Mouse (Mus musculus) CH12.LX (cell line): ENCODE results near the gene Krt19. TPM values are rescaled to one million over a fixed set of nuclear protein-coding genes. Genes with fewer than 3 reads are reported as not detected.

Experiments used
- DNase-seq: peaks from one replicate; pipeline ENCODE4 v3.0.0-alpha.2; 2013; ENCODE audit errors: extremely low read depth
- H3K27ac ChIP-seq: 2 replicates; pipeline ENCODE4 v1.5.1; 2012; ENCODE audit warnings: low read depth, mild to moderate bottlenecking, control low read depth, moderate library complexity; ENCODE audit not compliant: insufficient read depth
- H3K27me3 ChIP-seq: replicated peaks from 2 replicates; pipeline ENCODE3; 2012; ENCODE audit warnings: inconsistent platforms
- H3K36me3 ChIP-seq, 2 experiments: replicated peaks in 1 of 2; 2 replicates each; pipeline versions ENCODE3 to v1.6.1; 2012; ENCODE audit warnings: inconsistent platforms in 1 of 2, low read length in 1 of 2, mild to moderate bottlenecking in 1 of 2, mixed read lengths in 1 of 2, moderate library complexity in 1 of 2; ENCODE audit not compliant: control insufficient read depth in 1 of 2, insufficient read depth in 1 of 2
- H3K4me1 ChIP-seq, 2 experiments: 2 replicates each; pipeline ENCODE4 v1.6.1; 2012; ENCODE audit warnings: inconsistent platforms in 1 of 2, moderate library complexity in 1 of 2; ENCODE audit not compliant: insufficient read depth in 2 of 2, control insufficient read depth in 1 of 2
- H3K4me2 ChIP-seq: 2 replicates; pipeline ENCODE4 v1.6.1; 2012; ENCODE audit warnings: low read depth, mild to moderate bottlenecking, control low read depth; ENCODE audit not compliant: poor library complexity, insufficient read depth, severe bottlenecking
- H3K4me3 ChIP-seq, 3 experiments: fragments of 150-350 bp in 1 of 3; sonication (generic) in 1 of 3; replicated peaks in 1 of 3; 2 replicates each; pipeline versions ENCODE3 to v1.5.1; 2011 to 2012; ENCODE audit warnings: low read depth in 2 of 3, low read length in 2 of 3, mild to moderate bottlenecking in 2 of 3, moderate library complexity in 2 of 3, control low read depth in 1 of 3, improper control_type of control experiment in 1 of 3, inconsistent platforms in 1 of 3, mixed read lengths in 1 of 3; ENCODE audit not compliant: poor library complexity in 1 of 3
- H3K79me2 ChIP-seq: replicated peaks from 2 replicates; pipeline ENCODE4 v1.6.1; 2012; ENCODE audit warnings: mild to moderate bottlenecking, moderate library complexity; ENCODE audit not compliant: control insufficient read depth, poor library complexity, insufficient read depth, severe bottlenecking; ENCODE audit errors: extremely low read depth
- H3K9ac ChIP-seq: 2 replicates; pipeline ENCODE4 v1.6.1; 2012; ENCODE audit warnings: low read depth, mild to moderate bottlenecking, control low read depth, moderate library complexity; ENCODE audit not compliant: insufficient read depth
- H3K9me3 ChIP-seq: replicated peaks from 2 replicates; pipeline ENCODE3; 2012; ENCODE audit warnings: low read length, inconsistent platforms, mixed read lengths
- BHLHE40 ChIP-seq: IDR thresholded peaks from 2 replicates; pipeline ENCODE4 v1.6.1; 2011; ENCODE audit warnings: mild to moderate bottlenecking, low read depth, low read length, improper control_type of control experiment
- CHD1 ChIP-seq: IDR thresholded peaks from 2 replicates; pipeline ENCODE4 v1.6.1; 2012; ENCODE audit warnings: low read depth, low read length, improper control_type of control experiment, inconsistent platforms
- CHD2 ChIP-seq: IDR thresholded peaks from 2 replicates; pipeline ENCODE4 v1.6.1; 2011; ENCODE audit warnings: low read length, improper control_type of control experiment
- ELF1 ChIP-seq: IDR thresholded peaks from 2 replicates; pipeline ENCODE4 v1.6.1; 2014; ENCODE audit warnings: low read depth, mild to moderate bottlenecking, inconsistent platforms, low read length, improper control_type of control experiment
- ETS1 ChIP-seq: conservative IDR thresholded peaks from 2 replicates; pipeline ENCODE4 v1.6.1; 2012; ENCODE audit warnings: low read depth, mild to moderate bottlenecking, inconsistent platforms, low read length, improper control_type of control experiment, moderate library complexity
- GABPA ChIP-seq: IDR thresholded peaks from 2 replicates; pipeline ENCODE4 v1.6.1; 2012; ENCODE audit warnings: low read depth, low read length, improper control_type of control experiment, inconsistent platforms; ENCODE audit not compliant: insufficient replicate concordance
- JUND ChIP-seq: conservative IDR thresholded peaks from 2 replicates; pipeline ENCODE4 v1.6.1; 2011; ENCODE audit warnings: low read depth, low read length, improper control_type of control experiment
- KAT2A ChIP-seq: IDR thresholded peaks from 2 replicates; pipeline ENCODE4 v1.6.1; 2012; ENCODE audit warnings: low read length, improper control_type of control experiment, inconsistent platforms; ENCODE audit not compliant: insufficient replicate concordance
- MAFK ChIP-seq: IDR thresholded peaks from 2 replicates; pipeline ENCODE4 v1.6.1; 2011; ENCODE audit warnings: low read length, improper control_type of control experiment; ENCODE audit not compliant: insufficient replicate concordance
- MAZ ChIP-seq: IDR thresholded peaks from 2 replicates; pipeline ENCODE4 v1.6.1; 2012; ENCODE audit warnings: low read depth, mild to moderate bottlenecking, inconsistent platforms, low read length, improper control_type of control experiment, moderate library complexity
- MEF2A ChIP-seq: IDR thresholded peaks from 2 replicates; pipeline ENCODE4 v1.6.1; 2014; ENCODE audit warnings: low read depth, mild to moderate bottlenecking, inconsistent platforms, low read length, improper control_type of control experiment, borderline replicate concordance
- MXI1 ChIP-seq: IDR thresholded peaks from 2 replicates; pipeline ENCODE4 v1.6.1; 2011; ENCODE audit warnings: mild to moderate bottlenecking, low read depth, low read length, improper control_type of control experiment
- NELFE ChIP-seq: IDR thresholded peaks from 2 replicates; pipeline ENCODE4 v1.6.1; 2011; ENCODE audit warnings: low read depth, low read length, improper control_type of control experiment
- PAX5 ChIP-seq: IDR thresholded peaks from 2 replicates; pipeline ENCODE4 v1.6.1; 2012; ENCODE audit warnings: low read length, inconsistent platforms, mixed read lengths
- POLR2A ChIP-seq: IDR thresholded peaks from 2 replicates; pipeline ENCODE4 v1.6.1; 2011; ENCODE audit warnings: low read depth, mild to moderate bottlenecking, improper control_type of control experiment, low read length
- POLR2AphosphoS2 ChIP-seq: IDR thresholded peaks from 2 replicates; pipeline ENCODE4 v1.6.1; 2011; ENCODE audit warnings: low read depth, low read length, improper control_type of control experiment
- RCOR1 ChIP-seq: conservative IDR thresholded peaks from 2 replicates; pipeline ENCODE4 v1.6.1; 2012; ENCODE audit warnings: low read depth, mild to moderate bottlenecking, inconsistent platforms, low read length, improper control_type of control experiment
- SIN3A ChIP-seq: IDR thresholded peaks from 2 replicates; pipeline ENCODE4 v1.6.1; 2012; ENCODE audit warnings: low read length, improper control_type of control experiment, inconsistent platforms
- SMC3 ChIP-seq: IDR thresholded peaks from 2 replicates; pipeline ENCODE4 v1.6.1; 2011; ENCODE audit warnings: low read depth, low read length, improper control_type of control experiment
- TCF12 ChIP-seq: IDR thresholded peaks from 2 replicates; pipeline ENCODE4 v1.6.1; 2014; ENCODE audit warnings: low read depth, mild to moderate bottlenecking, inconsistent platforms, low read length, improper control_type of control experiment
- UBTF ChIP-seq: IDR thresholded peaks from 2 replicates; pipeline ENCODE4 v1.6.1; 2012; ENCODE audit warnings: low read depth, mild to moderate bottlenecking, inconsistent platforms, low read length, improper control_type of control experiment, moderate library complexity
- USF1 ChIP-seq: IDR thresholded peaks from 2 replicates; pipeline ENCODE4 v1.6.1; 2014; ENCODE audit warnings: low read depth, mild to moderate bottlenecking, inconsistent platforms, low read length, improper control_type of control experiment
- ZC3H11A ChIP-seq: IDR thresholded peaks from 2 replicates; pipeline ENCODE4 v1.6.1; 2012; ENCODE audit warnings: low read depth, mild to moderate bottlenecking, inconsistent platforms, low read length, improper control_type of control experiment
- ZKSCAN1 ChIP-seq: IDR thresholded peaks from 2 replicates; pipeline ENCODE4 v1.6.1; 2012; ENCODE audit warnings: low read depth, inconsistent platforms, low read length, improper control_type of control experiment, borderline replicate concordance
- dilution Hi-C: fragments of 300-500 bp; cut with MboI; formaldehyde crosslinking; loops from 2 replicates; pipeline ENCODE4 v1.14.3; 2020; ENCODE audit warnings: low sequenced_read_pairs; ENCODE audit not compliant: extremely low pct_unique_long_range_greater_than_20kb, extremely low pct_ligation_motif_present
- in situ Hi-C: fragments of 300-500 bp; cut with MboI; formaldehyde crosslinking; loops from 3 replicates; pipeline ENCODE4 v1.14.3; 2019; ENCODE audit warnings: low sequenced_read_pairs, low pct_ligation_motif_present, low pct_unique_long_range_greater_than_20kb, mixed read lengths
- polyA plus RNA-seq: library from polyadenylated mRNA; unstranded; fragments of >175 nt; gene quantifications from 2 replicates; pipeline ENCODE4 v1.2.1, GENCODE M21; 2012; ENCODE audit warnings: low read depth; ENCODE audit not compliant: insufficient read length
- total RNA-seq, 2 experiments: library from RNA; depleted of rRNA; stranded (reverse); fragments of 300-350 nt in 1 of 2; fragments of >200 nt in 1 of 2; gene quantifications; 2 replicates each; pipeline ENCODE4 v1.2.3; 2012 to 2014

Krt19 gene
- total and polyA plus RNA-seq, 3 experiments, result 0.17 TPM; not detected in 2

DNA sequence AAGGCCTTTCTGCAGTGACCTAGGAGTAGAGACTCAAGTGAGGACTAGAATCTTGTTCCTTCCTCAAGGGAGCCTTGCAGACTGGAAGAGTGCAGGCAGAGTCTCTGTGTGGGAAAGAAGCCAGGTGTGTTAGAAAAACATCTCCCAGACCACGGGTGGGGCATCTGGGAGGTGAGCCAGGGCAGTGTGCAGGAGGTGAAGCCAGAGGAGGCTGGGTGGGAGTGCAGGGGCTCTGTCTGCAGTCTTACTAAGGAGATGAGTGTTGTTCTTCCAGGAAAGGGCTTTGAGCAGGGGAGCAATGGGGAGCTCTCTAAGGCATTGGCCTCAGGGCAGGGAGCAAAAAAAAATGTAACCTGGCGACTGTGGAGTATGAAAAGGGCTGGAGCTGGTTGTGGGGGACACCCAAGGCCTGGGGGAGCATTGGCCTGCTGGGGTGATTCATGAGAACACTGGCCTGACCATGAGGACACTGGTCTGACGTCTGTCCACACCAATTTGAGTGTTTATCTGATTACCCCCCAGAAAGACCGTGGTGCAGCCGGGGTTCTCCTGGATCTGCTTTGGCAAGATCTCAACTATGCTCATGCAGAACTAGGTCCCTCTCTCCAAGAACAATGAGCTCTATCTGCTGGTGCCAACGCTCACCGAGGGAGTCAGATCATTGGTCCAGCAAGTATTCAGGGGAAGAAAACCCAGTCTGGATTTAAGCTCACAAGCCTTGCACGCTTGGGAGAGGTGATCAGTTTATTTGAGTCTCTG is 7.2 kb upstream of the Krt19 start:
- H3K4me1 ChIP-seq, result no peaks in the 10 kb centered on the region
- no peak overlapping the region for H3K4me2 ChIP-seq
- H3K27me3 ChIP-seq, result peaks cover 87% of the 10 kb centered on the region
- in situ Hi-C loops (no loop called here), dilution Hi-C loops (no loop called here)
- no peak overlapping the region for H3K27ac ChIP-seq
- no peak overlapping the region for H3K9ac ChIP-seq
- H3K36me3 ChIP-seq, result no peaks in the 10 kb centered on the region
- no peak for DNase-seq
- TF ChIP-seq JUND (no peak), CHD2 (no peak), USF1 (no peak), SIN3A (no peak), POLR2A (no peak), PAX5 (no peak), GABPA (no peak), NELFE (no peak), RCOR1 (no peak), ZKSCAN1 (no peak), KAT2A (no peak), MAZ (no peak), POLR2AphosphoS2 (no peak), MXI1 (no peak), UBTF (no peak)
- TF ChIP-seq, all 38 proteins: peak for 0
- H3K4me3 ChIP-seq, result no peak overlapping the region
- H3K9me3 ChIP-seq, result no peaks in the 10 kb centered on the region
- no peaks in the 10 kb centered on the region for H3K79me2 ChIP-seq

DNA sequence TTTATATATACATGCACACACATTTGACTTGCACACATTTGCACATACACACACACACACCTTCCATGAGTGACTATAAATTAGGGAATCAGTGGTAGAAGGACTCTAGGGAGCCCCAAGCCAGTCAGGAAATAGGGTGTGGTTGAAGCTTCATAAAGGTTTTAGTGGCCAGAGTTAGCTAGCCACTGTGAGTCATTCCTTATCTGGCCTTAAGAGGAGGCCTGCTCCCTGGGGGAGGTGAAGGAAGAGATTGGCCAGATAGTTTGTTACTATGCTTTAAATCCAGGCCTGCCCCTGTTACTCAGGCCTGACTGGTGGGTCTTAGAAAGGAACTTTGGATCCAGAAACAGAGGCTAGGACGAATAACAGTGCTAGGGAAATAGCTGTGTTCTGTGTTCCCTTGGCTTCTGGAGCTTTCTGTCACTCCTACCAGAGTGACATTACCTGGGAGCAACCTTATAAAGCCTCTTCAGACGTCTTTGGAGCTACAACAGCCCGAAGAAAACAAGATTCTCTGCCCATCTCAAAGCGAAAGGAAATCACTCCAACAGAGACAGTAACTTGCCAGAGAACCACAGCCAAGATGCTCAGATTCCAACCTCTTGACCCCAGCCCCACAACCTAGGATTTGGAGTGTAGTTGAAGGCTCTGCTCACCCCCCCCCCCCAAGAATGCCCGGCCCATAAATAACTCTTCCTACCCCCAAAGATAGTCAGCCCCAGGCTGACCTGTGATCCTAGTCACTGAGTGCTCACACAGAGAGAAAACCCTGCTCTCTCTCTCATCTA is 705 bp downstream of the Krt19 start:
- Histone ChIP-seq H3K4me1 (no peaks in the 10 kb centered on the region), H3K27me3 (peaks cover 88% of the 10 kb centered on the region), H3K9ac (no peak overlapping the region), H3K27ac (no peak overlapping the region), H3K4me3 (no peak overlapping the region), H3K79me2 (no peaks in the 10 kb centered on the region), H3K9me3 (no peaks in the 10 kb centered on the region), H3K36me3 (no peaks in the 10 kb centered on the region), H3K4me2 (no peak overlapping the region)
- TF ChIP-seq POLR2A (no peak), CHD1 (no peak), MAZ (no peak), UBTF (no peak), MEF2A (no peak), ELF1 (no peak), JUND (no peak), MAFK (no peak), CHD2 (no peak), TCF12 (no peak), PAX5 (no peak), BHLHE40 (no peak), ETS1 (no peak), SMC3 (no peak), ZC3H11A (no peak)
- DNase-seq, result no peak
- dilution Hi-C loops, result no loop called here
- in situ Hi-C loops, result no loop called here
